Mouse (Mus musculus) embryonic fibroblast, embryonic 13.5 days (primary cell): ENCODE data around the gene Lipa.

Source experiments
- CTCF ChIP-seq: IDR thresholded peaks from 2 replicates; pipeline ENCODE4 v1.5.1; 2011; ENCODE audit warnings: mild to moderate bottlenecking, control low read depth, low read length, moderate library complexity, borderline replicate concordance; ENCODE audit not compliant: insufficient read depth
- POLR2A ChIP-seq: IDR thresholded peaks from 2 replicates; pipeline ENCODE4 v1.6.1; 2011; ENCODE audit warnings: low read depth, mild to moderate bottlenecking, control low read depth, low read length, moderate library complexity

DNA sequence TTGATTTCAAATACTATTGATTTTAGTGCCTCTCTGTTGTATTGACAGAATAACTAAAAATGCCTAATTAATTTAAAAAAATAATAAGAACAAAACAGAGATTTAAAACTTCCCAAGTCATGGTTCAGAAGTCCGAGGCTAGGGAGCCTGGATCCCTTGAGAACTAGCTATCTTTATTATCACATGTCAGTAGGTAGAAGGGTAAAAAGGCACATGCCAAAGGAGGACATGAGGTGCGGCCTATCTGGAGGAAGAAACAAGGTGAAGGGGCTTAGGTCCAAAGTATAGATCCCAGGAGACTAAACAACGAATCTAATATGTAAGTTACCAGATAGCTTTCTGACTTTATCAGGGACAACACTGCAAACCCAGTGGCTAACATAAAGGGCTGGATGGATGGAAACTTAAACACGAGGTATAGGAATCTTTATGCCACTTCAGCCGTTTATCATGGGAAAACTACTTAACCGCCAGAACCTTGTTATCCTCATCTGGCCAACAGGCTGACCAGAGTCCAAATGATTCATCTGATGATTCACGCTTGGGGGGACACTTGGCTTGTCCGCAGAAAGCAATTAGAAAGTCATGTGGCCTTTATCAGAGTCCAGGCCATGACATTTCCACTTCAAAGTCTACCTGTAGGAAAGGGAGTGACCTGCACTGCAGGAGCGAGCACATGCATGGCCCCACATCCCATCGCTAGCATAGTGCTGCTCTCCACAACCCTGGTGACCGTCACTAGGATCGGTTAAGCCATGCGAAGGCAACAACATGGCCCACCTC lies 9.3 kb downstream of the Lipa start:
- TF ChIP-seq CTCF (no peak), POLR2A (no peak)
